Mouse (Mus musculus) megakaryocyte, embryonic 14.5 days (primary cell): ENCODE measurements around the gene Mycbpap.

Experiments used
- FLI1 ChIP-seq: IDR thresholded peaks from 2 replicates; pipeline ENCODE4 v1.6.1; 2012; ENCODE audit warnings: low read length, inconsistent platforms, mixed read lengths
- GATA1 ChIP-seq: IDR thresholded peaks from 3 replicates; pipeline ENCODE4 v1.6.1; 2012; ENCODE audit warnings: mixed read lengths, low read length, inconsistent platforms, borderline replicate concordance

DNA sequence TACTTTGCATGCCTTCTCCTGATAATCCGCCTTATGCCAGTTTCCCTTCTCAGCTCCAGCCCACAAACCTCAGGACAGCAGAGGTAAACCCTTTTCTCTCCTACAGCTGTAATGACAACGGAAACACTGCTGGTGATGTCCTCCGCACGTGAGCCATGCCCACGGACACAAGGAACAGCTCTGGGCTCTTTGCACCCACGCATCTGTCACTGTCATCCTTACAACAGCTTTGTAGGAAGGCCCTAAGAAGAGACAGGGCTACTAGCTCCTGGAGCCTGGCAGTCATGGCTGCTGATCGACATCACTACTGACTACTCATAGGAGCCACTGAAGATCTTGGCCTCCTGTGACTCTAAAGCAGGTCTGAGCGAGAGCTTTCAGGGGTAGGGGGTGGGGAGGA, 11.6 kb upstream of the Mycbpap start:
- TF ChIP-seq GATA1 (no peak), FLI1 (no peak)
